Mouse (Mus musculus): ENCODE results near the gene Styxl1. TPM values are rescaled to one million over a fixed set of nuclear protein-coding genes. Genes with fewer than 3 reads are reported as not detected.

Styxl1 gene
- polyA plus RNA-seq, 1 experiment from 2014 or later, result 0.14 TPM

GRCm38 (mm10) chr5:135702190-135702589 lies 76.0 kb downstream of the Styxl1 start:
- H3K4me3 ChIP-seq, result no peak overlapping the region
- H3K4me1 ChIP-seq, result peaks cover 38% of the 10 kb centered on the region
- DNase-seq (ENCODE audit: low spot score), result no peak
- no peaks in the 10 kb centered on the region for H3K9me3 ChIP-seq
- peaks cover 40% of the 10 kb centered on the region for H3K36me3 ChIP-seq
- H3K27ac ChIP-seq, result peak overlapping the region; percentile 73
- 55% methylated on average over 6 of the region's 6 CpGs for WGBS
- no peaks in the 10 kb centered on the region for H3K27me3 ChIP-seq (ENCODE audit: insufficient read depth, poor library complexity, severe bottlenecking)

- Histone ChIP-seq H3K27ac (peak overlapping the region; percentile 73), H3K9me3 (no peaks in the 10 kb centered on the region), H3K27me3 (ENCODE audit: insufficient read depth, poor library complexity, severe bottlenecking) (no peaks in the 10 kb centered on the region), H3K4me1 (peaks cover 38% of the 10 kb centered on the region), H3K36me3 (peaks cover 35% of the 10 kb centered on the region), H3K4me3 (no peak overlapping the region)
- DNase-seq (ENCODE audit: low spot score), result no peak
- WGBS, result 89% methylated on average over 4 of the region's 4 CpGs
These were observed 76.6 kb downstream of the Styxl1 start for GRCm38 (mm10) chr5:135701601-135702000.

GRCm38 (mm10) chr5:135697711-135698111 lies 80.5 kb downstream of the Styxl1 start:
- no peak overlapping the region for H3K27ac ChIP-seq
- H3K4me3 ChIP-seq, result no peak overlapping the region
- no peaks in the 10 kb centered on the region for H3K9me3 ChIP-seq
- H3K27me3 ChIP-seq (ENCODE audit: insufficient read depth, poor library complexity, severe bottlenecking), result no peaks in the 10 kb centered on the region
- no peak for DNase-seq (ENCODE audit: low spot score)
- H3K36me3 ChIP-seq, result peaks cover 29% of the 10 kb centered on the region
- H3K4me1 ChIP-seq, result peaks cover 28% of the 10 kb centered on the region
- 72% methylated on average over 5 of the region's 5 CpGs for WGBS

Small RNA genes lying within 50 kb of the gene (microRNA-seq; reads per million reads assigned to microRNA genes)
- gene Mir7034, result not detected

Other genes starting within 250 kb of the Styxl1 start
- 41.7 and 45.7 TPM in 2 replicates for gene Hip1, start 233.3 kb downstream of the Styxl1 start, polyA plus RNA-seq (2016; fragmentation: Nextera tagmentation; extraction: Ambion mirVana)
- gene Ccl26, start 214.8 kb downstream of the Styxl1 start, polyA plus RNA-seq (2016; fragmentation: Nextera tagmentation; extraction: Ambion mirVana), result not detected in 2 replicates
- gene Ccl24, start 205.3 kb downstream of the Styxl1 start, polyA plus RNA-seq (2016; fragmentation: Nextera tagmentation; extraction: Ambion mirVana), result 0.23 TPM in 1 of 2 replicates, not detected in the other
- gene Rhbdd2, start 145.8 kb downstream of the Styxl1 start, polyA plus RNA-seq (2016; fragmentation: Nextera tagmentation; extraction: Ambion mirVana), result 42.9 and 48.7 TPM in 2 replicates
- 54.4 and 66.8 TPM in 2 replicates for gene Por, start 108.4 kb downstream of the Styxl1 start, polyA plus RNA-seq (2016; fragmentation: Nextera tagmentation; extraction: Ambion mirVana)
- 36.2 and 45.5 TPM in 2 replicates for gene Tmem120a, start 33.9 kb downstream of the Styxl1 start, polyA plus RNA-seq (2016; fragmentation: Nextera tagmentation; extraction: Ambion mirVana)
- 856 and 984 TPM in 2 replicates for gene Mdh2, start 95 bp upstream of the Styxl1 start, polyA plus RNA-seq (2016; fragmentation: Nextera tagmentation; extraction: Ambion mirVana)
- 0.26 TPM in 1 of 2 replicates, not detected in the other for gene Srrm3, start 28.5 kb upstream of the Styxl1 start, polyA plus RNA-seq (2016; fragmentation: Nextera tagmentation; extraction: Ambion mirVana)
- 655 and 948 TPM in 2 replicates for gene Hspb1, start 109.5 kb upstream of the Styxl1 start, polyA plus RNA-seq (2016; fragmentation: Nextera tagmentation; extraction: Ambion mirVana)
- 202 and 227 TPM in 2 replicates for gene Ywhag, start 156.2 kb upstream of the Styxl1 start, polyA plus RNA-seq (2016; fragmentation: Nextera tagmentation; extraction: Ambion mirVana)
- gene Ssc4d, start 196.1 kb upstream of the Styxl1 start, polyA plus RNA-seq (2016; fragmentation: Nextera tagmentation; extraction: Ambion mirVana), result 2.3 and 5.2 TPM in 2 replicates
- gene Zp3, start 201.7 kb upstream of the Styxl1 start, polyA plus RNA-seq (2016; fragmentation: Nextera tagmentation; extraction: Ambion mirVana), result not detected in 2 replicates
- 36.0 and 37.6 TPM in 2 replicates for gene Dtx2, start 216.4 kb upstream of the Styxl1 start, polyA plus RNA-seq (2016; fragmentation: Nextera tagmentation; extraction: Ambion mirVana)

Measured in heart, embryonic 10.5 days (tissue).